Mouse (Mus musculus) mouse embryonic stem cell (cell line): ENCODE data around the gene Hexim1.

Experiments used
- in situ Hi-C, 2 experiments: fragments of 300-500 bp; cut with MboI; formaldehyde crosslinking; loops; 1 replicate in 1 of 2; 3 replicates in 1 of 2; pipeline ENCODE4 v1.14.3; 2019 to 2020; ENCODE audit warnings: low sequenced_read_pairs in 2 of 2, low pct_unique_long_range_greater_than_20kb in 1 of 2, mixed read lengths in 1 of 2; ENCODE audit not compliant: unreplicated experiment in 1 of 2

Hexim1 gene

DNA sequence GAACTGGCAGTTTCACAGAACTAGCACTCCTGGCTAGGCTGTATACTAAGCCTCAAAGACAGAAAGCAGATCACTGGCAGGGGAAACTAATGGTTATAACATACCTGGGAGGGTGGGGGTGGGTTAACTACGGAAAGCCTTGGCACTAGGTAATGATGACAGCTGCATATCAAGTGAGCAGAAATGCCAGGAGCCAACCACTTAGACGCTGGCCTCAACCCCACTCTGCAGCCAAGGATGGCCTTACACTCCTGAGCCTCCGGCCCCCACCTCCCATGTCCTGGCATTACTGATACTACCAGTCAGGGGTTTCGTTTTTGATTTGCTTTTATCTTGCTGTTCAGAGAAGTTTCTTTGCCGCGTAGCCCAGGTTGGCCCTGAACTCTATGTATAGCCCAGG, 20.2 kb upstream of the Hexim1 start:
- in situ Hi-C loops = no loop called here

DNA sequence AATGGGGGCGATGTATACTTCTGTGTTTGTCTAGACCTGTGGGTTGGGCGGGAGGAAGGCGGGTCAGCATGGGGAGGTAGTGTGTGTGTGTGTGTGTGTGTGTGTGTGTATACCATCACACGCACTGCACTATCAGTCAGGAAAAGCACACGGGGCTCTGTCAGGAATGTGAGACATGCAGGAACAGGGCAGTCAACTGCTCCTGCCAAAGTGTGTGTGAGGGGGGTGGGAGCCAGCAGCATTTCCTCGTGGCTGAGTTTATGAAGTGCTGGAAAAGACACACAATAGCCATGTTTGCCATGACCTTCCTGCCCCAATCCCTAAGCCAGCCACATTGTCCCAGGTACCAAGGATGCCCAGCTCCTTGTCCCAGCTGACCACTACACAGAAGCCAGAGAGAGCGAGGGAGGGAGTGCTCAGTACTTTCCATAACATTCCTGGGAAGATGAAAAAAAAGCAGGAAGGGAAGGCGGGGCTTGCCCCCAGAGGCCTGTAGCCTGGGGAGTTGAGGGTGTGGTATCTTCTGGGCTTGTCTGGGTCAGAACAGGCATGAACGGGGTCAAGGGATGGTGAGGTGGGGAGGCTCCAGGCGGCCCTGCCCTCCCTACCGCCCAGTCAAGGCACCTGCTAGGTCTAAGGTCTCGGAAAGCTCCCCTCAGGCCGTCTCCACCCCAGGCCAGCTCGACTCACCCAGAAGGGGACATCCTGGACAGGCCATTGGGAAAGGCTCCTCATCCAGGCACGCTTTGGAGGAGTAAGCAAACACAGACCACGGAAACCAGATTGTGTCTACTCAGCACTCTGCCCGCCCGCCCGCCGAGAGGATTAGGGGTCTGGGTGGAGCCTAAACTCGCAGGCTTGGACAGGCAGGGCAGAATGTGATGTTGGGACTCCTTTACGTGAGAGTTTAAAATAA, 18.8 kb upstream of the Hexim1 start:
- in situ Hi-C loops = no loop called here

DNA sequence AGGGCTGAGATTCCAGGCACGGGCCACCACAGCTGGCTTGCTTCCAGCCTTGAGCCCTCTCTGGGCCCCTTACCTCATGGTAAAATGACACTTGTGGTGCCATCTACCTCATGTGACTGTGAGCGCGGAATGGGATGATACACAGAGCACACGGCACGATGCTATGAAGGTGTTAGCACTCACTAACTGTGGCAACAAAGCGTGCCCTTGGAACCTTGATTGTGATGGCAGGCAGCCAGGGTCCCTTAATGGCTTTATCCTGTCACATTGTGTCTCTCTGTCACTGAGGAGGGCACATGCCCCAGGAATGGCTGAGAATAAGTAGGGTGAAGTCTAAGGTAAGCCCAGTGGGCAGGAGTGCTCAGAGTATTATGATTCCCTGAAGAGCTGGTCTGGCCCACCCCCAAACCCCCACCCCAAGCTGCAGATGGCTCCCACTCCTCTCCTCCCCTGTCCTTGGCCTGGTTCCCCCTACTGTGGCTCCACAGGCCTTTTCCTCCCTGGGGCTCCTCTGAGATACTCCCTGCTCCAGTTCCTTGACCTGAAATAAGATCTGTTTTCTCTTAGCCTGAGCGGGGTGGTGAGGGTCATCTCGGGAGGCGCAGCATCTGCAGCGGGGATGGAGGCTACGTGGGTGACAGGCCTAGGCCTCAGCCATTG, 17.4 kb upstream of the Hexim1 start:
- in situ Hi-C loops = no loop called here

DNA sequence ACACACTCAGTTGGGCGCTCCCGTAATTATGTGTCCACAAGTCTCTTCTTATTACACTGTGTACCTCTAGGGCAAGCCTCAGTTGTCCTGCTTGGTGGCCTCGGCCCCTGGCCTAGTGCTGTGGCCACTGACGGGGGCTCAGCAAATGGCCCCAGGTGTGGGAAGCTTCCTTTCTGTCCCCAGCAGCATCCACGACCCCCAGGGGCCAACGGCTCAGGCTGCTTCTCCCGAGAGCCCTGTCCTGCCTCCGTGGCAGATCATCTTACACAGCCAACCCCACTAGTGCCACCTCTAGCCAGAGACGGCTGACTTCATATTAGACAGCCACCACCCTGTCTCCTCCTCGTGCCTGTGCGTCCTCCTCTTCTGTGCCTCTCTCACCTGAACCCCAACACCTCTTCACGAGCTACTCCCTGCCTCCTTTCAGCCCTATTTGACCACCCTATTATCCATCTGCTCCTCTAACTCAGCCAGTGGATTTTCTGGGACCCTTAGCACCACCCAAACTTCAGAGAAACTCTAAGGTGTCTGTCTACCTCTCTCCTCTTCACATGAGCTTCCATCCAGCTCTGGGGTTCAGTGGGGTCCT, 16.6 kb upstream of the Hexim1 start:
- in situ Hi-C loops = no loop called here

DNA sequence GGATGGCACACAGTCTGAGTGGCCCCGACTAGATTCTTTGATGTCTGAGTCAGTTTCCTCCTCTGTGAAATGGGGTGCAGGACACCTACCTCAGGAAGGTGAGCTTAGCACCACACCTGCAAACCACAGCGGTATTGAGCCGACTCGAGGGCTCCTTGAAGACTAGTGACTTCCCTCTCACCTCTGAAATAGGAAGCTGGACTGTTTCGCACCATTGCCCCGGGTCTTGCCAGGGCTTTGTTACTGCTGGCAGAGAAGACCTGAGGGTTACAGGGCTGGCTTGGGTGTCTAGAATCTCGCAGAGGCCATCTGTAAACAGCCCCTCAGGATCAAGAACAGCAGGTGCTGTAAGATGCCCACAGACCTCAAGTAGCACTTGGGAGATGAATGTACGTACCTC, 15.7 kb upstream of the Hexim1 start:
- in situ Hi-C loops = loop anchor here (5.0 to 10.0 kb wide), 2 partner anchors 54 to 62 kb away; no protein-coding TSS in a partner anchor

DNA sequence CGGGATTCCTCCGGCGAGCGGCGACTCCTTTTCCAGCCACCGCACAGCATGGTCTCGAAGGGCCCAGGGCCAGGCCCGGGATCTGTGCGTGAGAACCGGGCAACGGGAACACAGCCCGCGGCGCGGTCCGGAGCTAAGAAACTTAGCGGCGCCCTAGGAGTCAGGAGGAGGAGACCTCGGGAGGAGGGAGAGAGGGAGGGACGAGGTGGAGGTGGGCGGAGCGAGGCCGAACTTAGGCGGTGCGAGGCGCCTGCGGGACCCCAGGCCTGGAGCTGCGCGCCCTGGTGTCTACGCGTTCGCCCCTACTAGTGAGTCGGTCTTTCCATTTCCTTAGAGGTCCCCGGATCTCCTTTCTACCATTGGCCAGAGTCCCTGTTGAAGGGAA, 14.6 kb upstream of the Hexim1 start, which contains the start of the genes Plcd3 and Acbd4:
TSS of gene Plcd3 (minus strand) at position 178 of the 385 bp plus-strand sequence.
TSS of gene Acbd4 (plus strand) at position 202 of the 385 bp plus-strand sequence.
- in situ Hi-C loops = loop anchor here (5.0 to 10.0 kb wide), 2 partner anchors 53 to 61 kb away; no protein-coding TSS in a partner anchor

DNA sequence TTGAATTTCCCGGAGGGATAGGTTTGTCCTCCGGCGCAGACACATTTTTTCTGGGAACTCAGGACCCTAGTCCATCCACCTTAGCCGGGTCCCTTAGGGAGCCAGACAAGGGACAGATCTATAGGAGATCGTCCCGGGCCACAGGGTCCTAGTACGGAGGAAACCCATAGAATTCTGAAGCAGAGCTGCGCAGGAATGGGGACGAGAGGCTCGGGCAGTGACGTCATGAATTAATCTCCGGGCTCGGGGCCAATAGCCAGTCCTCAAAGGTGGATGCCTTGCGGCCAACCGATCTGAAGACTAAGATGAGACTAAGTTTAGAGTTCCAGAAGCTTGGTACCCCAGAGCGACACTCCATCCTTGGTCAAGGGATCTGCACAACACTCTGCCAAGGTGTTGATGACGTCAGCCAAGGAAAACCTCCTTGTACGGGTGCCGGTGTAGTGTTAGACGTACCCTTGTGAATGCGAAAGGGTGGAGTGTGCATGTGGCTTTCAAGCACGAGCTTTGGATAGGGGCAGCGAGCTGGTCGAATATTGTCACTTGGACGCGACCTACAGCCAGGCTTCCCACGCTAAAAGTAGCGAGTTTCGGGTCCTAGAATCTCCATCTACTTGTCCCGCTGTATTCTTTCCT, 14.0 kb upstream of the Hexim1 start:
- in situ Hi-C loops = loop anchor here (5.0 to 10.0 kb wide), 2 partner anchors 53 to 60 kb away; no protein-coding TSS in a partner anchor

DNA sequence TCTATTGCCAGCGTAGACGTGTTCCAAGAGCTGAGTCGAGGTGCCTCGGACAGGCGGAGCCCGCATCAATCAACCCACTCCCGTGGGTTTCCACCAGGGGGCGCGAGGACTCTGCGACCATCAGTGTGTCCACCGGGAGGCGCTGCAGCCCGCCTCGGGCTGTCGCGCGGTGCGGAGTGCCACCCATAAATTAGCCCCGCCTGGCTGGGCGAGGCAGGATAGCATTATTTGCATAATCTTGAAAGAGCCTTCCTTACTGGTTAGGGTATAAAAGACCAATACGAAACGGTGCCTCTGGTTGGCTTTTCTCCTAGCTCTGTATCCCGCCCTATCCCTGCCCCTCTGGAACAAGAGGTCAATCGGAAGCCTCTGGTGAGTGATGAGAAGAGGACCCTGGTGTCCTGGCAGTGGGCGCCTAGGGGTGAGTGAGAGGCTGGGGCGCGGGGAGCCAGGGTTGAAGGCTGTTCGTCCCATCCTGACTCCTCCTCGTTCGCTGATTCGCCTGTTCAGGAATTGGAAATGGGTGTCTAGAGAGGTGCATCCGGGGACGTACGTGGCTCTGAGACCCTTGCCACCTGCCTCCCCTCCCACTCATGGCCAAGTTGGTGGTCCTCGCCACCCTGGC, 13.2 kb upstream of the Hexim1 start:
- in situ Hi-C loops = loop anchor here (5.0 to 10.0 kb wide), 2 partner anchors 52 to 59 kb away; no protein-coding TSS in a partner anchor

DNA sequence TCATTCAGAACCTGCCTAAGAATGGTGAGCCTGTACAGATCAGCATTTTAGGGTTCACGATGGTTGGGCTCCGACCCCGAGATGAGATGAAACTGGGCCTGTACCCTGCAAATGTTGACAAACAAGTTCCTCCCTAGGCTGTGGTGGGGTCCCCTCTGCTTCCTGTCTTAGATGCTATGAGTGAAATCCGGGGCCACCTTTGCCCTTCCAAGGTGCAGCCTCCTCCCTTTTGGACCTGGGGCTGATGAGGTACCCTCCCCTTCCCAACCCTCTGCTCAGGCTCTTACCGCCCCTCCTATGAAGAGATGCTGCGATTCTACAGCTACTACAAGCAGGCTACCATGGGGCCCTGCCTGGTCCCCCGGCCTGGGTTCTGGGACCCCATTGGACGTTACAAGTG, 12.4 kb upstream of the Hexim1 start:
- in situ Hi-C loops = loop anchor here (5.0 to 10.0 kb wide), 2 partner anchors 51 to 59 kb away; no protein-coding TSS in a partner anchor

DNA sequence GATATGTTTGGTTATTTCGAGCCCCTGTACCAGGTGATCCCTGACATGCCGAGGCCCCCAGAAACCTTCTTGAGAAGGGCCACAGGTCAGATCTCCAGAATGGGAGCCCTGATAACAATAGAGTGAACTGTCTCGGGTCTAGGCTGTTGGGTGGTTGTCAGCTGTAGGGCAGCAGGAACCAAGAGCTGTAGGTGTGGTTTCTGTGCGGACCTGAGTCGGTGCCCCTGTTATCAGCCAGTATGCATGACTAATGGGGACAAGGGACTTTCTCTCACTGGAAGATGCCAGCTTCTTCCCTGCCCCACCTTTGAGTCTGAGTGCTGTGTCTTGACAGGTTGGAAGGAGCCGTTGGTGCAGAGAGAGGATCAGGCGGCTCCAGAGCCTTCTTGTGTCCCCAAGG, 11.6 kb upstream of the Hexim1 start:
- in situ Hi-C loops = loop anchor here (5.0 to 10.0 kb wide), 2 partner anchors 50 to 58 kb away; no protein-coding TSS in a partner anchor

DNA sequence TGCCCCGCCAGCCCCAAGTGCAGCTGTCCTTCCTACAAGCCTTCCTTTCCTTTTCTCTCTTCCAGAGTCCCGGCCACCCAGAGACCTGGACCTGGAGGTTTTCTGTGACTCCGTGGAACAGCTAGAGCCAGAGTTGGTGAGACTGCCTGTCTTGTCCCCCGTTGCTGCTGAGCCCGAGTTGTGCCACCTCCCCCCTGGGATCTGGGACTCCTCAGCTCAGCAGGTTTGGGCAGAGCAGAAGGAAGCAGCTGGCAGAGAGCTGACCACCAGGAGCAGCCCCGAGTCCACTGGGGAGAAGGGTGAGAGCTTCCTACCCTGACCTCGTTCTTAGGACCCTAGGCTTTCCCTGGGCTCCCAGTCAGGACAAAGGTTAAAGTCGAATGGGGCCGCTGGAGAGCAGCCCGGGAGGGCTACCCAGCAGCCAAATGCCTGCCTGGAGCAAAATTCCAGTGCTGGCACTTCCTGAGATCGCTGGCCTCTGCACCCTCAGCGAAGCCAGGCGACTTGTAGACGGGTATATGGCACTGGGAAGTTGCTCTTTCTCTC, 10.8 kb upstream of the Hexim1 start:
- in situ Hi-C loops = loop anchor here in 1 of 2 experiments (10.0 kb wide), 1 partner anchor 50 kb away; no protein-coding TSS in a partner anchor

DNA sequence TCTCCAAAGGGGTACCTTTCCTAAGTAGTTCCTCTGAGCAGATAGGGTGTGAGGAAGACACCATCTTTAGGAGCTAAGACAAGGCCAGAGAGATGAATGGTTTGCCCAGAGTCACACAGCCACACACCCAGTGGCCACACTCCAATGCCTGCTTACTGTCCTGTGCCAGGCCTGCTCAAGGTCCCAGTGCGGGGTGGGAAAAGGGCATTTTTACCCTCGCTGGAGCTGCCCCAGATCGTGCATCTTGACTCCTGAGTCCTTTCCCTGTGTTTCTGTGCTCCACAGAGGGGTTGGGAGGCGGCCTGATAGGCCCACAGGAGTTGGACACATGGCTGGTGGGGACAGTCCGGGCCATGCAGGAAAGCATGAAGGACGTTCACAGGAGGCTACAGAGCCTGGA, 10.2 kb upstream of the Hexim1 start:
- in situ Hi-C loops = loop anchor here in 1 of 2 experiments (10.0 kb wide), 1 partner anchor 49 kb away; no protein-coding TSS in a partner anchor

DNA sequence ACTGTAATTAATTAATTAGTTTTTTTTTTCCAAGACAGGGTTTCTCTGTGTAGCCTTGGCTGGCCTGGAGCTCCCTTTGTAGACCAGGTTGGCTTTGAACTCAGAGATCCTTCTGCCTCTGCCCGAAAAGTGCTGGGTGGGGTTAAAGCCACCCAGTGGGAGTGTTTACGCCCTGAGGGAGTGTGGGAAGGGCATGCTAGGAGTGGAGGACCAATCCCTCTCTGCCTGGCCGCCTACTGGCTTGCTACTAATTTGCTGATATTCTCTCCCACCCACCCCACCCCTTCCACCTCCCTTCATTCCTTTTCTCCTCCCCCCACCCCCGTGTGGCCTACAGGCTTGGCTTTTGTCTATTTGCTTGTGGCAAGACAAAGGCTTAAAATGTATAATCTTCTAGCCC, 9.6 kb upstream of the Hexim1 start:
- in situ Hi-C loops = loop anchor here in 1 of 2 experiments (10.0 kb wide), 1 partner anchor 48 kb away; no protein-coding TSS in a partner anchor

DNA sequence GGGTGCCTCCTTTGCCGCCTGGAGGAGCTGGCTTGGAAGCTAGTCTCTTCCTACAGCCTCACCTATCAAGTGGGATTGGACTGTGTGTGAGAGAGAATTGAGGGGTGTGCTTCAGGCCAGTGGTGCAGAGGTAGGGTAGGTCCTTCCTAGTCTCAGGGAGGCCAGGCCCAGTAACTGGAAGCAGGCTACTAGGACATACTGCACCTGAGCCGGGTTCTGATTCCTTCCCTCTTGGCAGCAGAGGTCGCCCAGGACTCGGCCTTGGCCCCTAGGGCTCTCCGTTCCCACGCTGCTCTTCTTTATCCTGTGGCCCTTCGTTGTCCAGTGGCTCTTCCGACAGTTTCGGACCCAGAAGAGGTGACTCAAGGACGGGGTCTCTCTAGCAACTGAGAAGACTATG, 4.7 kb upstream of the Hexim1 start:
- in situ Hi-C loops = no loop called here

DNA sequence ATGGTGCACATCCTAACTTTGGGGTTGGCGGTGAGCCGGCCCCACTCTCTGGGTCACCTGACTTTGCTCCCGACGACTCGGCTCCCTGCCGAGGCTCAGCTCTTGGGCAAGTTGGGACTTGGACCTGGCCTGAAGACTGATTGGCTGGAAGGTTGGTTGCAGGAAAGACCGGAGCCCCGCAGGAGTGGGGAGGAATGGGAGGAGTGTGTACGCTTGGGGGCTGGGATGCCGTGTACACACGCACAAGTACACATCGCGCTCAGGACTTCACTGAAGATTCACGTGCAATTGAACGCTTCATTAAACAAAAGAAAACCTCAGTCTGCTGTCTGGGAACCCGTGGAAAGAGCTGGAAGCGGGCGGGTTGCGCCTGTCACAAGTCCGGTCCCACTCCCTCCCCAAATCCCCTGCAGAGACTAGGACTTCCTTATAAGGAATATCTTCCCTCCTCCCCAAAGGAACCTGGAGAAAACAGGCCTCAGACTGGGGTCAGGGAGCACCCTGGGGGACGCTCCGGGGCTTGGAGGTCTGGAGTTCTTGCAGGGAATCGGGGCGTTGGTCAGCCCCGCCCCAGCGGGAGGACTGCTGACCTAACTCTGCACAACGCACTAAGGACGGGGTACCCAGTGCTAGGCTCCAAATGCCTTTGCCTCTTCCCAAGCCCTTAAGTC, 4.0 kb upstream of the Hexim1 start:
- in situ Hi-C loops = no loop called here

DNA sequence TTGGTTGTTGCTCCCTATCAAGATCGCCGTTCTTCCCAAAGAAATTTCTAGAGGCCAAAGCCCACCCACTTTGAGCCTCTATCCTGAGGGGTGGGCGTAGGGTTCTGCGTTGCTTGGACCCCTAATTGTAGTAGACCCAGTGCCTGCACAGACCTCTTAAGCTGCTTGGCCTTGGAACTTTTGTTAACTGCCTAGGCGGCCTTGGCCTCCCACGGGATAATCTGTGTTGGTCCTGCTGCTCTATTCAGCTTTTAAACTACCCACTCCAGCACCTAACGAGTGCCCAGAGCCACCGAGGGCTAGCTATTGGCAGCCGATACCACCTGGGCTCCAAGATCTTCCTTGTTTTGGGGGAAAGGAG, 3.5 kb upstream of the Hexim1 start:
- in situ Hi-C loops = no loop called here

DNA sequence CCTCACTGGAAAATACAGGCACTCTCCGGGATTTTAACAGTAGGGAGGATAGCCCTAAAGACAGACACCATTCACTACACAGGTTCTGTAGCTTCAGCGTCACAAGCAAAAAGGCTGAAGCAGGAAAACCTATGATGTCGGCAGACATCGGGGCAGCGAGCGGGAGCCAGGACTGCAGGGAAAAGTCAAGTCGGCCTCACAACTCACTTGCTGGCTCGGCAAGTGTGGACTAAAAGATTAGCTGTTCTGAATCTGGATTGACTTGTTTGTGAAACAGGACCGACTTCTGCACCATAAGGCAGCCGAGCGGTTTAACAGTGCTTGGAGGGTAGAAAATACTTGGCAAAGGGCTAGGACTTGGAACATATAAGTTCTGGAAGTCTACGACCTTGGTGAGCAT, 3.0 kb upstream of the Hexim1 start:
- in situ Hi-C loops = no loop called here
